Mouse (Mus musculus): ENCODE results near the gene Inpp5a. TPM values are rescaled to one million over a fixed set of nuclear protein-coding genes. Genes with fewer than 3 reads are reported as not detected.
"Not testable (repeated sequence)": the region's sequence is repeated elsewhere in the genome, so short reads cannot be mapped to it uniquely, and the experiment has no call there.

Gene Inpp5a
- polyA plus RNA-seq, 1 experiment from 2014 or later: 24.4 TPM

- 88% methylated on average over 2 of the region's 2 CpGs for WGBS
- H3K4me1 ChIP-seq: peaks cover 25% of the 10 kb centered on the region
- no peak for ATAC-seq (ENCODE audit: insufficient number of reproducible peaks, insufficient read depth, low FRiP score, low TSS enrichment, low read depth)
These were observed 17.7 kb downstream of the Inpp5a start for GRCm38 (mm10) chr7:139406581-139406980.

GRCm38 (mm10) chr7:139407966-139408365 lies 19.1 kb downstream of the Inpp5a start:
- H3K9ac ChIP-seq: no peak overlapping the region
- H3K4me3 ChIP-seq: no peak overlapping the region
- no peaks in the 10 kb centered on the region for H3K27me3 ChIP-seq
- no peak overlapping the region for H3K4me2 ChIP-seq
- ATAC-seq (ENCODE audit: insufficient number of reproducible peaks, insufficient read depth, low FRiP score, low TSS enrichment, low read depth): no peak
- H3K27ac ChIP-seq: no peak overlapping the region
- peaks cover 34% of the 10 kb centered on the region for H3K4me1 ChIP-seq
- H3K9me3 ChIP-seq: no peaks in the 10 kb centered on the region
- peaks cover 8% of the 10 kb centered on the region for H3K36me3 ChIP-seq

More at GRCm38 (mm10) chr7:139406581-139406980, 17.7 kb downstream of the Inpp5a start:
- Histone ChIP-seq H3K9ac (no peak overlapping the region), H3K36me3 (peaks cover 8% of the 10 kb centered on the region), H3K27ac (no peak overlapping the region), H3K27me3 (no peaks in the 10 kb centered on the region), H3K4me3 (no peak overlapping the region), H3K9me3 (no peaks in the 10 kb centered on the region), H3K4me2 (no peak overlapping the region)

GRCm38 (mm10) chr7:139409903-139410302 lies 21.0 kb downstream of the Inpp5a start:
- Histone ChIP-seq H3K4me3 (no peak overlapping the region), H3K36me3 (peaks cover 7% of the 10 kb centered on the region), H3K4me2 (no peak overlapping the region), H3K4me1 (peaks cover 50% of the 10 kb centered on the region), H3K9me3 (no peaks in the 10 kb centered on the region), H3K27ac (no peak overlapping the region), H3K9ac (no peak overlapping the region), H3K27me3 (no peaks in the 10 kb centered on the region)
- 83% methylated on average over 5 of the region's 5 CpGs for WGBS
- ATAC-seq (ENCODE audit: insufficient number of reproducible peaks, insufficient read depth, low FRiP score, low TSS enrichment, low read depth): no peak

GRCm38 (mm10) chr7:139412223-139412950 lies 23.5 kb downstream of the Inpp5a start:
- H3K4me2 ChIP-seq: no peak overlapping the region
- H3K4me1 ChIP-seq: peaks cover 63% of the 10 kb centered on the region
- H3K27ac ChIP-seq: peak overlapping the region; percentile 14; the same call in 1 of the 2 replicates
- 55% methylated on average over 8 of the region's 8 CpGs for WGBS
- H3K9ac ChIP-seq: no peak overlapping the region
- no peaks in the 10 kb centered on the region for H3K27me3 ChIP-seq
- H3K4me3 ChIP-seq: no peak overlapping the region
- no peak for ATAC-seq (ENCODE audit: insufficient number of reproducible peaks, insufficient read depth, low FRiP score, low TSS enrichment, low read depth)
- no peaks in the 10 kb centered on the region for H3K9me3 ChIP-seq
- no peaks in the 10 kb centered on the region for H3K36me3 ChIP-seq

GRCm38 (mm10) chr7:139413400-139413799 lies 24.5 kb downstream of the Inpp5a start:
- H3K27ac ChIP-seq: no peak overlapping the region
- no peak overlapping the region for H3K4me2 ChIP-seq
- no peaks in the 10 kb centered on the region for H3K27me3 ChIP-seq
- no peak overlapping the region for H3K9ac ChIP-seq
- H3K9me3 ChIP-seq: no peaks in the 10 kb centered on the region
- H3K4me3 ChIP-seq: no peak overlapping the region
- H3K4me1 ChIP-seq: peaks cover 61% of the 10 kb centered on the region
- WGBS: 75% methylated on average over 3 of the region's 3 CpGs
- no peaks in the 10 kb centered on the region for H3K36me3 ChIP-seq
- no peak for ATAC-seq (ENCODE audit: insufficient number of reproducible peaks, insufficient read depth, low FRiP score, low TSS enrichment, low read depth)

- no peak overlapping the region for H3K27ac ChIP-seq
- peaks cover 51% of the 10 kb centered on the region for H3K4me1 ChIP-seq
- ATAC-seq (ENCODE audit: insufficient number of reproducible peaks, insufficient read depth, low FRiP score, low TSS enrichment, low read depth): no peak
- no peaks in the 10 kb centered on the region for H3K27me3 ChIP-seq
- H3K9me3 ChIP-seq: no peaks in the 10 kb centered on the region
- no peak overlapping the region for H3K4me2 ChIP-seq
- no peak overlapping the region for H3K4me3 ChIP-seq
- no peaks in the 10 kb centered on the region for H3K36me3 ChIP-seq
- H3K9ac ChIP-seq: no peak overlapping the region
These were observed 26.8 kb downstream of the Inpp5a start for GRCm38 (mm10) chr7:139415616-139416225.

GRCm38 (mm10) chr7:139418371-139418770 lies 29.5 kb downstream of the Inpp5a start:
- Histone ChIP-seq H3K36me3 (no peaks in the 10 kb centered on the region), H3K4me2 (no peak overlapping the region), H3K9ac (no peak overlapping the region), H3K27ac (no peak overlapping the region), H3K9me3 (no peaks in the 10 kb centered on the region), H3K27me3 (no peaks in the 10 kb centered on the region), H3K4me1 (peaks cover 26% of the 10 kb centered on the region), H3K4me3 (no peak overlapping the region)
- 97% methylated on average over 1 of the region's 1 CpGs for WGBS
- no peak for ATAC-seq (ENCODE audit: insufficient number of reproducible peaks, insufficient read depth, low FRiP score, low TSS enrichment, low read depth)

- no peak overlapping the region for H3K27ac ChIP-seq
- no peaks in the 10 kb centered on the region for H3K27me3 ChIP-seq
- WGBS: 93% methylated on average over 6 of the region's 6 CpGs
- no peaks in the 10 kb centered on the region for H3K9me3 ChIP-seq
- no peak overlapping the region for H3K4me2 ChIP-seq
- ATAC-seq (ENCODE audit: insufficient number of reproducible peaks, insufficient read depth, low FRiP score, low TSS enrichment, low read depth): no peak
- H3K9ac ChIP-seq: no peak overlapping the region
- no peak overlapping the region for H3K4me3 ChIP-seq
- no peaks in the 10 kb centered on the region; the same call in 1 of the 2 replicates for H3K36me3 ChIP-seq
- no peaks in the 10 kb centered on the region for H3K4me1 ChIP-seq
These were observed 33.9 kb downstream of the Inpp5a start for GRCm38 (mm10) chr7:139422827-139423226.

- WGBS: 78% methylated on average over 5 of the region's 5 CpGs
- no peak overlapping the region for H3K4me2 ChIP-seq
- ATAC-seq (ENCODE audit: insufficient number of reproducible peaks, insufficient read depth, low FRiP score, low TSS enrichment, low read depth): no peak
These were observed 45.4 kb downstream of the Inpp5a start for GRCm38 (mm10) chr7:139434095-139434830.

GRCm38 (mm10) chr7:139434931-139435330 lies 46.0 kb downstream of the Inpp5a start:
- ATAC-seq (ENCODE audit: insufficient number of reproducible peaks, insufficient read depth, low FRiP score, low TSS enrichment, low read depth); H3K9ac ChIP-seq; H3K27me3 ChIP-seq; H3K4me3 ChIP-seq; H3K9me3 ChIP-seq; H3K4me2 ChIP-seq; H3K27ac ChIP-seq; H3K36me3 ChIP-seq: not testable (repeated sequence)
- WGBS: 87% methylated on average over 2 of the region's 2 CpGs
- peaks cover 25% of the 10 kb centered on the region for H3K4me1 ChIP-seq

More at GRCm38 (mm10) chr7:139434095-139434830, 45.4 kb downstream of the Inpp5a start:
- Histone ChIP-seq H3K27ac (no peak overlapping the region), H3K9ac (no peak overlapping the region), H3K4me1 (peaks cover 22% of the 10 kb centered on the region), H3K9me3 (peaks cover 5% of the 10 kb centered on the region), H3K27me3 (no peaks in the 10 kb centered on the region), H3K36me3 (no peaks in the 10 kb centered on the region), H3K4me3 (no peak overlapping the region)

GRCm38 (mm10) chr7:139435749-139436148 lies 46.8 kb downstream of the Inpp5a start:
- H3K4me2 ChIP-seq: no peak overlapping the region
- H3K36me3 ChIP-seq: no peaks in the 10 kb centered on the region
- H3K27me3 ChIP-seq: no peaks in the 10 kb centered on the region
- ATAC-seq (ENCODE audit: insufficient number of reproducible peaks, insufficient read depth, low FRiP score, low TSS enrichment, low read depth): no peak
- no peak overlapping the region for H3K9ac ChIP-seq
- H3K9me3 ChIP-seq: peaks cover 5% of the 10 kb centered on the region
- H3K4me3 ChIP-seq: no peak overlapping the region
- no peak overlapping the region for H3K27ac ChIP-seq
- peaks cover 33% of the 10 kb centered on the region for H3K4me1 ChIP-seq

GRCm38 (mm10) chr7:139436951-139437350 lies 48.0 kb downstream of the Inpp5a start:
- 88% methylated on average over 7 of the region's 7 CpGs for WGBS
- no peak for ATAC-seq (ENCODE audit: insufficient number of reproducible peaks, insufficient read depth, low FRiP score, low TSS enrichment, low read depth)

More at GRCm38 (mm10) chr7:139436951-139437350, 48.0 kb downstream of the Inpp5a start:
- no peak overlapping the region for H3K27ac ChIP-seq
- no peak overlapping the region for H3K9ac ChIP-seq
- H3K4me2 ChIP-seq: no peak overlapping the region
- H3K36me3 ChIP-seq: no peaks in the 10 kb centered on the region
- H3K4me1 ChIP-seq: peaks cover 45% of the 10 kb centered on the region
- no peak overlapping the region for H3K4me3 ChIP-seq
- no peaks in the 10 kb centered on the region for H3K27me3 ChIP-seq
- H3K9me3 ChIP-seq: no peaks in the 10 kb centered on the region
